Mouse (Mus musculus) brain, embryonic 14.5 days (tissue): Measurements from ENCODE around the gene Bnip1. TPM values are rescaled to one million over a fixed set of nuclear protein-coding genes. Genes with fewer than 3 reads are reported as not detected.

Experiments
- DNase-seq: peaks from one replicate; pipeline ENCODE4 v3.0.0-alpha.2; 2011; ENCODE audit warnings: low read depth
- CTCF ChIP-seq: fragments of 200-500 bp; IDR thresholded peaks from 2 replicates; pipeline ENCODE4 v1.5.1; 2012; ENCODE audit warnings: inconsistent platforms, mild to moderate bottlenecking, moderate library complexity, borderline replicate concordance; ENCODE audit not compliant: insufficient read depth, insufficient read length; ENCODE audit errors: extremely low read depth
- POLR2A ChIP-seq: fragments of 200-500 bp; IDR thresholded peaks from 2 replicates; pipeline ENCODE4 v1.6.1; 2012; ENCODE audit warnings: mild to moderate bottlenecking, inconsistent platforms, borderline replicate concordance; ENCODE audit not compliant: poor library complexity, insufficient read depth, insufficient read length, severe bottlenecking; ENCODE audit errors: extremely low read depth
- polyA plus RNA-seq: library from polyadenylated mRNA; depleted of rRNA; stranded (reverse); fragments of >200 nt; gene quantifications from 2 replicates; pipeline ENCODE4 v1.2.3, GENCODE M21; 2012; rRNA removed

Gene Bnip1
- polyA plus RNA-seq, result 44.3 and 45.2 TPM in 2 replicates

DNA sequence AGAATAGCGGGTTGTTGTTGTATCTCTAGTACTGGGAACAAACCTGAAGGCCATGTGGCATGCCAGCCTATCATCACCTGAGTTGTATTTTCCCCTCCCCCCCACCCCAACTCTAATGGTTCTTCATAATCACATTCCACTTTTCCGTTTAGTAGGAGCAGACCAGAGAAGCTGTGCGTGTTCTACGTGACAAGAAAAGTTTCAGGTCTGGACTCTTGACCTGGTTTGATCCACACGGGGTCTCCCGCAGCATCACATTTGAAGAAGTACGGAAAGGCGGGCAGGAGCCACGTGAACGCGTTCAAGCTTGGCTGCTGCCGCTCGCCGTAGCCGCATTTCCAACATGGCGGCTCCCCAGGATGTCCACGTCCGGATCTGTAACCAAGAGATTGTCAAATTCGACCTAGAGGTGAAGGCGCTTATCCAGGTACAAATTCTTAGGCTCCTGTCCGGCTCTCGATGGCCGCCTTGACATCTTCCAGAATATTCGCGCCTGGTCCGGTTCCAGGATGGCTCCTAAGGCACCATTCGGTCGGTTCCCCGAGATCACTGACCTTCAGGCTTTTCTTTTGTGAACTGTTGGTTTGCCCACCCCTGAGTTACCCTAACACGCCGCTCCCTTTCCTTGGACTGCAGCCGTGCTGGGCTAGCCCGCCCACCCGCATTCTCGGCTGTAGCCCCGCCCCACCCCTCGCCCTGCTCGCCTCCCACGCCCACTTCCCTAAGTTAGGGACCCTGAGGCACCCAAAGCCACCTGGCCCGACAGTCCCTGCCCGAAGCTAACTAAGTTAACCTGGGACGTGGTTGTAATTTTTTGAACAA lies at the start of gene Bnip1:
TSS of gene Bnip1 (plus strand) at position 317 of the 822 bp plus-strand sequence.
- peak; percentile 28; the same call in 1 of the 2 replicates for TF ChIP-seq POLR2A
- TF ChIP-seq CTCF, result no peak
- peak; percentile 93 for DNase-seq

DNA sequence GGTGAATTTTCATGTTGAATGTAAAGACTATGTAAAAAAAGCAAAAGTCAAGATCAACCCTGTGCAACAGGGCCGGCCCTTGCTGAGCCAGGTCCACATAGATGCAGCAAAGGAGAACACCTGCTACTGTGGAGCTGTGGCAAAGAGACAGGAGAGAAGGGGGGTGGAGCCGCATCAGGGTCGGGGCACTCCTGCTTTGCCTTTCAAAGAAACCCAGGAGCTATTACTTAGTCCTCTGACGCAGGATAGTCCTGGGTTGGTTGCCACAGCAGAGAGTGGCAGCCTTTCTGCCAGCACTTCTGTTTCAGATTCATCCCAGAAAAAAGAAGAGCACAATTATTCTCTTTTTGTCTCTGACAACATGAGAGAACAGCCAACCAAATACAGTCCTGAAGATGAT lies 38.3 kb upstream of the Bnip1 start:
- TF ChIP-seq POLR2A, result no peak
- no peak for TF ChIP-seq CTCF
- no peak for DNase-seq

DNA sequence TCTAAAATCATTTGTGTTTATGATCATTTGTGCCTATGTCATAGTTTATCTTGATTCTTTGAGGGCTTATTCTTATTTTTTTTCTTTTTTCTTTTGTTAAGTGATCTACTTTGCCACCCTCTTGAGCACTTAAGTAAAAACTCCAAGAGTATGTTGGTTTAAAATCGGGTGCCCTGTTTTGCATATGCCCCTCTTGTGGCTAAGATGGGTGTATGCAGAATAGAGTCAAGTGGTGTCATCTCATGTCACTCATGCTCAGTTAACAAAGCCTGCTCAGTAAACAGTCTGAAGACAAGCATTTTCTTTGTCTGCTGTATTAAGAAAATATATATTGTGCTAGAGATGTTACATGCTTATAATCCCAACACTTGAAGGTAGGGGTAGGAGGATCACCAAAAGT lies 37.6 kb upstream of the Bnip1 start:
- no peak for DNase-seq
- TF ChIP-seq POLR2A (no peak), CTCF (no peak)

DNA sequence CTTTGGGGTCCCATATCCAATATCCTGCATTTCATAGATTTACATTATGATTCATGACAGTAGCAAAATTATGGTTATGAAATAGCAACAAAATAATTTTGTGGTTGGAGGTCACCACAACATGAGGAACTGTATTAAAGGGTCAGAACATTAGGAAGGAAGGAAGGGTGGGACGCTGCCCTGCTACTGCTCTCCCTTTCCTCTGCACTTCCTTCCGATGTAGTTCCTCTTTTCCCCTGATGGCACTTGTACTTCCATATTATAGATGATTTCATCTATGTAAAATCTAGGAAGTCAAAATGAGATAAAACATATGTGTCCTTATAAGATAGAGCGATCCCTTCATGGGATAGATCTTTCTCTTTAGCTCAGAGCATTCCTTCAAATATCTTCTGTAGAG lies 30.9 kb upstream of the Bnip1 start:
- DNase-seq, result no peak
- TF ChIP-seq POLR2A, result no peak
- TF ChIP-seq CTCF, result no peak

DNA sequence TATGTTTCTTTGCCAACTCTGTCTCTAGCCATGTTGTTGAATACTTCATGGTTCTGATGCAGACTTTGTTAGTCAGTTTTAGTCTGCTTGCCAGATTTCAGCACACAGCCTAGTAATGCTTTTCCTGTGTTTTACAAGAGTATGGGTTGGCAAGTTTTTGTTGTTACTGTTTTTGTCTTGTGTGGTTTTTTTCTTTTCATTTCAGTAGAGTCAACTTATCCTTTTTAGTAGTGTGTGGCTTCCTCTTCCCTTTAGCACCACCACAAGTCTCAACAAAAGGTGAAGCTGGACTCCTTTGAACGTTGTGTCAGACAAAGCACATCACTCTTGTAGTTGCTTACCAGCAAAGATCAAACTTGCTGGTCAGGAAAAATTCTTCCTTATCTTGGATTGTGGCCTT lies 28.6 kb upstream of the Bnip1 start:
- no peak for TF ChIP-seq POLR2A
- no peak for TF ChIP-seq CTCF
- DNase-seq, result no peak

DNA sequence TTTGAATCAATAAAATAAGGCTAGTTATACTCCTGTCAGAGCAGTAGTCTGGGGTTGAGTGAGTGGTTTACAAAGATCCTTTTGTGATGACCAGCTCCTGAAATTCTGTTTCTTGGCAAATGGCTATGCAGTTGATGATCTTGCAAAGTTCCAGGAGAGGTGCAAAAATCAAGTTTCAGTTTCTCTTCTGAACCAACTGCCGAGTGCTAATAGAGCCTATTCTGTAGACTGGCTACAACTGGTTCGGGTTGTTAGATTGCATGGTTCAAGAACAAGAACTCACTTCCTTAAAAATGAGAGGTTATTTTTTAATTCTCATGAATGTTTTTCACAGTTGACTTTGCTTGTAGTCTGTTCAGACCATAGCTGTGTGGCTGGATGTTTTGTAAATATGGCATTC lies 27.4 kb upstream of the Bnip1 start:
- DNase-seq, result no peak
- no peak for TF ChIP-seq CTCF

DNA sequence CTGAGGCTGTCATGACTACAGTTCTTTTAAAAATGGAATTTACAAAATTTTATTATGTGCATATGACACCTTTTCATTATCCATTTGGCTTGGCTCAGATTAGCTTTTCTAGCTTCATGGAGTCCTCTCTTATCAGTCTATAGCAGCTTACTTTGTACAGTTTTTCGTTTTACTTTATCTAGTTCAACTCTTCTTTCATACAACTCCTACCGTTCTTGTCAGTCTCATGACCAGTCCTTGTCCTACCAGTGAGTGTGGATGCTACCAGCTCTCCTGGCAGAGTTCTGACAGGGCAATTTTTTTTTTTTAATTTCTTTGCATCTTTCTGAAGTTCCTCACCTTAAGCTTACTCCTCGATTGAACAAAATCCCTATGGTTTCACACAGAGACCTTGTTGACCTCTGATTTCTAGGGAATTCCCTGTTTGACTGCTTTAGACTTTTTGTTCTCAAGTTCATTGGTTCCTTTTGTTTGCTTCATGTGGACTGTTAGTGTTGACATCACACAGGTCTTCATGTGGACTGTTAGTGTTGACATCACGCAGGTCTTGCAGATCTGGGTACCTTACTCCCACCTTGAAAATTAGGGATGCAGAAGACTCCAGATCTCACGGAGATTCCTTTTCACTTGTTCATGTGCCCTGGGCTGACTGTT lies 13.6 kb upstream of the Bnip1 start:
- no peak for TF ChIP-seq POLR2A
- no peak for TF ChIP-seq CTCF
- no peak for DNase-seq

DNA sequence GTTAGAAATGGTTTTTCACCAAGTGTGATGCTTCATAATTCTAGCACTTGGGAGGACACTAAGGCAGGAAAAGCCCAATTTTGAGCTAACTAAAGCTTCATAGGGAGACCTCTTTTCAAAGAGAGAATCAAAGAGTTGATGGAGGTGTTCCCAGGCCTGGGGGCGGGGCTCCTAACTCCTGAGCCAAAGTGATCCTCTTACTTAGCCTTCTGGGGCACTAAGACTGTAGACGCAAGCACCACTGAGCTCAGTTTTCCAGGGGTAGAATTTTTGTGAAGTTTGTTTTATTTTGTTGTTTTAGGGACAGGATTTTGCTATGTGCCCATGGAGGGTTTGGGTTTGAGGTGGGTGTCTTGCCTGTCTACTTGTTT lies 13.1 kb upstream of the Bnip1 start:
- DNase-seq, result no peak
- TF ChIP-seq POLR2A, result no peak
- no peak for TF ChIP-seq CTCF

DNA sequence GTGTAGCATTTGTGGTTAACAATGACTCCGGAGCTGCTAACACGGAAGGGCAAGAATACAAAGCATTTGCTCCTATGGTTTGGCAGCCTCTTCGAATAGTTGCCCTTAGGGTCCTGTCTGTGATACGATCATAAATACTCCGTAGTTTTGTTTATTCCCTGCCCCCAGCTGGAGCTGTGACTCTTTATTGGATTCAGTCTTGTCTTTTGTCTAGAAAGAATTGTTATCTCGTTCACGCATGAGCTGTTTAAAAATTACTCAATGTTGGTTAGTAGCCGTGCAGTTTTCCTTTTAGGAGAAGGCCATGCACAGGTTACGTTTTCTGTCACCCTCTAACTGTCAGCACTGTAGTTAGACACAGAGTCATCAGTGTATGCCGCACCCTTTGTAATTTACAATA lies 4.7 kb upstream of the Bnip1 start:
- TF ChIP-seq POLR2A (no peak), CTCF (no peak)
- DNase-seq, result peak; percentile 3

DNA sequence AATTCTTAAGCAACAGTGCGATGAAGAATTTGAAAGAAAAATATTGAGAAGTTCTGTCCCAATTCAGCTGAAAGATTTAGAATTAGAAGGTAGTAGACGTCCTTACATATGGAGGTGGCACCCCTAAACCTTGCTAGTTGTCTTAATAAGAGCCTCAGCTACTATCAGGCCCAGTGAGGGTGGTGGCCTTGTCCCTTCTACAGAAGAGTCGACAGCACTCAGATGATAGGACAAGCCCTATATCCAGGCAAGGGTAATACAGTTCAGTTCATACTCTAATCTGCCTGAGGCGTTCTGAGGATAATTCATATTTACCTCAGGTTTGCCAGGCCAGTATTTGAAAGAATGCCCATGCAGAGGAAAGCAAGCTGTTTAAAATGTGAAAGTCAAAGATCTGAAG lies 2.9 kb upstream of the Bnip1 start:
- TF ChIP-seq CTCF, result no peak
- TF ChIP-seq POLR2A, result no peak
- DNase-seq, result no peak

DNA sequence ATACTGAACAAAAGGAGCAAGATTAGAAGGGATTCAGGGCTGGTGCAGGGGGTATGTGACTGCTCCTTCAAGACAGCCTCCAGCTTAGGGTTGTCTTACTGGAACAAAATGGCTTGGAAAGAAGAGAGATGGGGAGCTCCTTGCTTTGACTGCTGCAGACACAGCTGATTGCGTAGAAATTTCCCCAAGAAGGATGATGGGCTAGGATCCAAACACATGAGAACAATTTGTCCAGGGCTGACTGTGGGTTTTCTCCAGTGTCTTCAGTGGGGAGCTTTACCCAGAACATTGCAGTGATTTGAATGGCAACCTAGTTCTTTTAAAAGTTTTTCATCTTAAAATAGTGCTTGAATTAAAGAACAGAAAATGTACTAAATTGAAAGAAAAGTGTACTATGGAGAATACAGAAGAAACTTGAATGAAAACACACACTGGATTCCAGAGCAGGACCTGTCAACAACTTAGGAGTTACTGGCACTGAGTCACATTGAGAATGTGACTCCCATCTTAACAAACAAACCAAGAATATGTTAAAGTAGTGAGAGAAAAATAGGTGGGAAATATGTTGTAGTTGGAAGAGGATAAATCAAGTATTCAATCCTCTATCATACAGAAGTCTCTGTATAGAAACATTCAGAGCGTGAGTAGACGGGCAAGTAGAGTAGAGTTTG lies 2.3 kb upstream of the Bnip1 start:
- no peak for TF ChIP-seq POLR2A
- TF ChIP-seq CTCF, result no peak
- no peak for DNase-seq

DNA sequence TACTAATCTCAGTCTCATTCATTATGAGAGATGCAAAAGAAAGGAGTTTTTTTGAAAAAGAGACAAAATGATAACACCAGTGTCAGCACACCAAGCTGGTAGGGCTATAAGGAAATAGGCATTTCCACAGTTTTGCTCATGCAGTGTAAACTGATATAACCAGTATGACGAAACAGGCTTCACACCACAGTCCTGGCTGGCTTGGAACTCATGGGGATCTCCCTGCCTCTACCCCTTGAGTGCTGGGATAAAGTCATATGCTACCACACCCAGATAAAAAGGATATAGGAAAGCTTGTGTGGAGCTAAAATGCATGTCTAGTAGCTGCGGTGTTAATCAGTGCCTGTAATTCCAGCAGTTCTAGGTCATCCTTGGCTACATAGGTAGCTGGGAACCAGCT lies 1.4 kb upstream of the Bnip1 start:
- TF ChIP-seq POLR2A, result no peak
- TF ChIP-seq CTCF, result no peak
- DNase-seq, result no peak

DNA sequence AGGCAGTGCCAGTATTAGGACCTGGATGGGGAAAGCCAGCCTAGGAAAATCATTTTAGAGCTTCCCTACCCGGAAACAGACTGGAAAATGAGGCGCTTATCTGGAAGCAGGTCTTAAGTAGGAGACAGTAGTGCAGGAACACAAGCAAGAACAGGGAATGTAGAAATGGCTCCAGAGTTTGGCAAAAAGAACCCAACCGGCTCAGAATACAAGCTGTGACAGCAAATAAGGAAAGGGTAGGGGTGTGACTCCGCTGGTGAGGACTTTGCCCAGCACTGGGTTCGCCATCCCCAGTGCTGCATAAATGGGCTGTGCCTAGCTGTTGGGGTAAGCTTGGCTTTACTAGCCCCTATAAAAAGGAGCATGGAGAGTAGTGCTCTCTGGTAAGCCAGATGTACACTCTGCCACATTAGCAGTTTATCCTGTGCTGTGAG lies 761 bp downstream of the Bnip1 start:
- TF ChIP-seq CTCF (no peak), POLR2A (no peak)
- DNase-seq, result no peak
